Mouse (Mus musculus) cerebellum, adult 2 months (tissue): ENCODE measurements at regions not wholly inside any gene's neighbourhood (a gene's known extent, or its start where the extent isn't known, plus 50 kb on each side); places are given as distances from the start of the nearest gene placed in this dataset.

Experiments
- CTCF ChIP-seq: fragments of 200-500 bp; IDR thresholded peaks from 2 replicates; pipeline ENCODE4 v1.5.1; 2011; ENCODE audit warnings: low read depth, mild to moderate bottlenecking, control low read depth, low read length, moderate library complexity, borderline replicate concordance; ENCODE audit not compliant: insufficient read depth
- POLR2A ChIP-seq: fragments of 200-500 bp; IDR thresholded peaks from 2 replicates; pipeline ENCODE4 v1.6.1; 2011; ENCODE audit warnings: low read length, control low read depth, borderline replicate concordance; ENCODE audit not compliant: insufficient read depth

- no peak for TF ChIP-seq CTCF
- TF ChIP-seq POLR2A, result no peak
Measured at GRCm38 (mm10) chr12:109764293-109764692, 164.2 kb upstream of the Rtl1 start.
